Mouse (Mus musculus) lung, postnatal 0 days (tissue): Measurements from ENCODE around the gene Mrpl41. TPM values are rescaled to one million over a fixed set of nuclear protein-coding genes. Genes with fewer than 3 reads are reported as not detected.
"Not testable (repeated sequence)": the region's sequence is repeated elsewhere in the genome, so short reads cannot be mapped to it uniquely, and the experiment has no call there.

Experiments
- ATAC-seq: fragments of 200-750 bp; cut with Nextera tagmentation; 2 replicates; pipeline ENCODE4 v1.8.0; 2017; ENCODE audit warnings: moderate library complexity
- DNase-seq: peaks from one replicate; pipeline ENCODE4 v3.0.0-alpha.2; 2016; ENCODE audit warnings: low spot score
- H3K27ac ChIP-seq: fragments of 300-500 bp; sonication (generic); 2 replicates; pipeline ENCODE4 v1.5.1; 2014; ENCODE audit warnings: antibody characterized with exemption, mild to moderate bottlenecking, low read length, mixed read lengths
- H3K27me3 ChIP-seq: fragments of 300-500 bp; sonication (generic); replicated peaks from 2 replicates; pipeline ENCODE4 v1.6.1; 2014; ENCODE audit warnings: low read length, mixed read lengths; ENCODE audit not compliant: insufficient read depth
- H3K36me3 ChIP-seq: fragments of 300-500 bp; sonication (generic); 2 replicates; pipeline ENCODE4 v1.6.1; 2014; ENCODE audit warnings: low read length, mixed read lengths; ENCODE audit not compliant: insufficient read depth
- H3K4me1 ChIP-seq: fragments of 300-500 bp; sonication (generic); 2 replicates; pipeline ENCODE4 v1.6.1; 2014; ENCODE audit warnings: antibody characterized with exemption, low read depth, low read length, mixed read lengths; ENCODE audit not compliant: insufficient read depth
- H3K4me2 ChIP-seq: fragments of 300-500 bp; sonication (generic); replicated peaks from 2 replicates; pipeline ENCODE4 v1.6.1; 2014; ENCODE audit warnings: low read depth, mild to moderate bottlenecking, low read length, moderate library complexity, mixed read lengths
- H3K4me3 ChIP-seq: fragments of 300-500 bp; sonication (generic); 2 replicates; pipeline ENCODE4 v1.5.1; 2014; ENCODE audit warnings: low read depth, low read length
- H3K9ac ChIP-seq: fragments of 300-500 bp; sonication (generic); replicated peaks from 2 replicates; pipeline ENCODE4 v1.6.1; 2014; ENCODE audit warnings: low read depth, mild to moderate bottlenecking
- H3K9me3 ChIP-seq: fragments of 300-500 bp; sonication (generic); 2 replicates; pipeline ENCODE4 v1.6.1; 2016; ENCODE audit warnings: low read length, mixed read lengths
- CTCF ChIP-seq: IDR thresholded peaks from 2 replicates; pipeline ENCODE4 v1.5.1; 2016; ENCODE audit warnings: antibody characterized with exemption, mild to moderate bottlenecking
- EP300 ChIP-seq: IDR thresholded peaks from 2 replicates; pipeline ENCODE4 v1.6.1; 2016; ENCODE audit warnings: antibody characterized with exemption, mild to moderate bottlenecking, control low read depth
- WGBS: fragments of 180-500 bp; shearing (Covaris S2); extraction: QIAGEN DNeasy Blood & Tissue Kit; methylation state at CpG from one replicate; pipeline ENCODE4 v1.1.7; 2014; 5-methylcytosine and 5-hydroxymethylcytosine counted together
- polyA plus RNA-seq: library from polyadenylated mRNA; unstranded; fragments of >200 nt; fragmentation: Nextera tagmentation; extraction: Ambion mirVana; gene quantifications from 2 replicates; pipeline ENCODE4 v1.2.1, GENCODE M21; 2015

The Mrpl41 gene
- polyA plus RNA-seq, 1 experiment from 2014 or later = 98.4 TPM

DNA sequence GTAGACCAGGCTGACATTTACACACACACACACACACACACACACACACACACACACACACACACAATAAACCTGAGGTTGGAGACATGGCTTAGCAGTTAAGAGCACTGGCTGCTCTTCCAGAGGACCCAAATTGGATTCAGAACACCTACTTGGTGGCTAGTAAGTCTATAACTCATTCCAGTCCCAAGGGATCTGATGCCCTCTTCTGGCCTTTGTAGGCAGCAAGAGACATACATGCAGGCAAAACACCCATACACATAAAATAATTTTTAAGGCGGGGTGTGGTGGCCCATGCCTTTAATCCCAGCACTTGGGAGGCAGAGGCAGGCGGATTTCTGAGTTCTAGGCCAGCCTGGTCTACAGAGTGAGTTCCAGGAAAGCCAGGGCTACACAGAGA is 30.6 kb downstream of the Mrpl41 start:
- H3K27me3 ChIP-seq, H3K9ac ChIP-seq, H3K4me3 ChIP-seq, H3K27ac ChIP-seq, H3K4me2 ChIP-seq, H3K9me3 ChIP-seq, H3K36me3 ChIP-seq, H3K4me1 ChIP-seq: not testable (repeated sequence)
- DNase-seq (peak; percentile 74), ATAC-seq (peak; percentile 38; the same call in 1 of the 2 replicates)
- TF ChIP-seq CTCF = peak; percentile 73
- 22% methylated on average over 2 of the region's 2 CpGs for WGBS

DNA sequence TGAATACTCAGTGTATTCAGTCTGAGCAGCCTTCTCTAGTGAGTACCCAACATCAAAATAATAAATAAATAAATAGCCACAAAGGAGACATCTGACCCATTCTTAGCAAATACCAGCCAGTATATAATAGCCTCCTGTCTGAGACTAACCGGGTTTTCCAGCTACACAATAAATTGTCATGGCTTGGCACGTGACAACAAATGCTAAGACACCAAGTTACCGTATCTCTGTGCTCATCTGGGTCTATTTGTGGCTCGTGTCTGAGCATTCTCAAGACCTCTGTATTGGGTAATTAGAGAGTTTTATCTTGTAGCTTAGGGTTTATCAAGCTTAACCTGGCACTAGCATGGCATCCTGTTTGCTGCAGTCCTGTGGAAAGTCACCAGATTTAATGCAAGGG is 32.8 kb downstream of the Mrpl41 start:
- Histone ChIP-seq H3K9me3 (no peaks in the 10 kb centered on the region), H3K4me3 (no peak overlapping the region), H3K27me3 (no peaks in the 10 kb centered on the region), H3K4me1 (no peaks in the 10 kb centered on the region), H3K9ac (no peak overlapping the region), H3K4me2 (no peak overlapping the region), H3K27ac (no peak overlapping the region), H3K36me3 (no peaks in the 10 kb centered on the region)
- WGBS = 74% methylated on average over 4 of the region's 4 CpGs
- no peak for DNase-seq
- ATAC-seq = no peak
- TF ChIP-seq CTCF (no peak), EP300 (no peak)

DNA sequence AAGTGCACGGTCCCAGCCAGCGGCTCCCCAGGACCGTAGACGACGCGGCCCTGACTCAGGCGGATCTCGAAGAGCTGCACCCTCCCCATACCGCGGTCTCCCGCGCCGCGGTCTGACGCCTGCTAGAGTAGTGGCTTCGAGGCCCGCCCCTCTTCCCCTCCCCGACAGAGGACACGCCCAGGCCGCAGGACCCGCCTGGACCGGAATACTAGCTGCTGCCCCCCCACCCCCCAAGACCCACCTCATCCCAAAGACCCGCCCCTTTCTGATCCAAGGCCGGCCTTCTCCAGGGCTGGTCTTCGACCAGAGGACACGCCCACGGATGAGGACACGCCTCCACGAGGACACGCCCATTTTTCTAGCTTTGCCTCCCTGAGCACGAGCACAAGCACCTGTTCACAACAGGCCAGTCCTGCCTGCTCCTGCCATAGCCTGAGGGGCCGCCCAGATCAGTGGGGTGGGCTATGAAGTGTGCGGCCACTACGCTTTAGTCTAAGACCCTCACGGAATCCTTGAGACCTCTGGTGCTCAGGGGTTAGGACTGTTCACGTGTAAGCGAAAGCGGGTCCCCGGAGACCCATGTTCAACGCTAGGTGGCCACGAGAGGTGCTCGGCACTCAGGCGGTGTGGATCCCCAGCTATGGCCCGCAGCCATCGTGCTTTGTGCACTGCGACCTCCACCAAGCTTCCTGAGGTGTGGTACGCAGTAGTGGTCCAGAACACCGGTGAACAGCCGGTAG is 39.7 kb downstream of the Mrpl41 start, which contains the start of gene Arrdc1:
Gene Arrdc1, minus strand, starts transcription at position 196 of the 740 bp plus-strand sequence.
- 3% methylated on average over 45 of the region's 49 CpGs for WGBS
- no peak for TF ChIP-seq EP300
- peak; percentile 77 for TF ChIP-seq CTCF
- DNase-seq = peak; percentile 98
- Histone ChIP-seq H3K27me3 (no peaks in the 10 kb centered on the region), H3K36me3 (no peaks in the 10 kb centered on the region), H3K4me1 (peaks cover 6% of the 10 kb centered on the region), H3K9me3 (no peaks in the 10 kb centered on the region), H3K9ac (peak within 1 kb of the TSS; percentile 86), H3K4me3 (peak within 1 kb of the TSS; percentile 79), H3K27ac (peak within 1 kb of the TSS; percentile 97), H3K4me2 (peak within 1 kb of the TSS; percentile 88)
- peak; percentile 96 for ATAC-seq

DNA sequence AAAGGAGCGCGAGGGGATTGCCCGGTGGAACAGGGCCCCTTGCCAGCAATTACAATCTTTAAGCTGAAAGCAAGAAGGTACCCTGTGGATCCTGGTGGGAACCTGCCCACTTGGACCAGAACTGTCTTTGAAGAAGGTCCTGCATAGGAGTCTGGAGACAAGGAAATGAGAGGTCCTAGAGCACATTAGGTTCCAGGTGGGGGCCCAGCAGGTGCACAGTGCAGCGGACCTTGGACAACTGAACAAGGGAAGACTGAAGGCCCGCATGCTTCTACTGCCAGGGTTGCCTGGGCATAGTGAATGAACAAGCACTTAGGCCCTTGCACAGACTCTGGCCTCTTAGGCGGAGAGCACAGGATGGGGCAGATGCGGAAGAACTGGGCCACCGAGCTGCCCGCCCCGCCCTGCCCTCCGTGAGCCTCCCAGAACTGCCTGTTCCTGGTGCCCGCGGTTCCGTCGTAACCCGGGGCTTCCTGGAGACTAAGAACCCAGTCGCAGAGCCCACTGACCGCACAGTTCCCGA is 40.4 kb downstream of the Mrpl41 start:
- H3K9ac ChIP-seq = peak overlapping the region; percentile 86
- no peaks in the 10 kb centered on the region for H3K36me3 ChIP-seq
- DNase-seq (peak; percentile 71), ATAC-seq (peak; percentile 76)
- peaks cover 6% of the 10 kb centered on the region for H3K4me1 ChIP-seq
- H3K9me3 ChIP-seq = no peaks in the 10 kb centered on the region
- peak overlapping the region; percentile 79 for H3K4me3 ChIP-seq
- no peak for TF ChIP-seq CTCF
- no peak for TF ChIP-seq EP300
- peak overlapping the region; percentile 97 for H3K27ac ChIP-seq
- no peaks in the 10 kb centered on the region for H3K27me3 ChIP-seq
- WGBS = 9% methylated on average over 19 of the region's 19 CpGs
- H3K4me2 ChIP-seq = peak overlapping the region; percentile 88

DNA sequence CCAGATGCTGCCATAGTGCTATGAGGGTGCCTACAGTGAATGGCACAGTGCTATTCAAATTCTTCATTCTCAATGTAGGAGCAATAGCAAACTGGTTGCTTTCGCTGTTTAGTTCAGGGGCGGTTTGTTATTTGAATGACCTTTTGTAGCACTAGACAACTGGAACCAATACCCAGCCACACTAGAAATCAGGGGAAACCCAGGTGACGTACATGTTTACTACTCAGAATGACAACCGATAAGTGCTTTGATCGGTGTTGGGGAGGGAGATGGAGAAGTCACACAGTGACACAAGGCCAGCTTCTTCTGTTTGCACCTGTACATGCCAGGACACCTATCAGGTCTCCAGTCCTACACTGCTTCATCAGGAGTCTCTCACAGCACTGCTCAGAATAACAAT is 45.3 kb downstream of the Mrpl41 start:
- Histone ChIP-seq H3K9me3 (no peaks in the 10 kb centered on the region), H3K27ac (peak overlapping the region; percentile 92), H3K4me1 (peaks cover 18% of the 10 kb centered on the region), H3K9ac (no peak overlapping the region; the same call in 1 of the 2 replicates), H3K4me2 (no peak overlapping the region), H3K27me3 (no peaks in the 10 kb centered on the region), H3K36me3 (no peaks in the 10 kb centered on the region), H3K4me3 (no peak overlapping the region)
- 69% methylated on average over 5 of the region's 5 CpGs for WGBS
- ATAC-seq = no peak
- no peak for DNase-seq
- no peak for TF ChIP-seq EP300
- TF ChIP-seq CTCF = no peak

DNA sequence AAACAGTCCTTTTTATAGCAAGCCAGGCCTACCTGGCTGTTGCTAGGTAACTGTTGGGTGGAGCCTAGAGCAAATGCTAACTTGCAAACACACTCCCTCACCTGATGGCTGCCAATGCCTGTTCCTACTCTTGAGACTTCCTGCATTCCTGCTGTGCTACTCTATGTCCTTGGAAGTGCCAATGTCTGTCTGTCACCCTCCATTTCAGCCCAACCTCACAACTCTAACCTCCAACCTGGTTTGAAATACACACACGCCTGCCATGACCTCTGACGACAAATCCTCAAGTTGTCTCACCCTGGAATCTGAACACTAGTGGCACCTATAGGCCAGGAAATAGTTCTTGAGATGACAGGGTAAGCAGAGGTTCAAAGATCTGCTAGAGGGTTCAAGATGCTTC is 45.8 kb downstream of the Mrpl41 start:
- WGBS = 40% methylated on average over 2 of the region's 2 CpGs
- no peak overlapping the region for H3K4me3 ChIP-seq
- peak; percentile 88 for DNase-seq
- TF ChIP-seq CTCF = 0 out of 2 replicates have a peak, but pooled peaks have one; percentile 16
- TF ChIP-seq EP300 = peak; percentile 72
- ATAC-seq = peak; percentile 73
- H3K27ac ChIP-seq = peak overlapping the region; percentile 92
- no peaks in the 10 kb centered on the region for H3K9me3 ChIP-seq
- H3K27me3 ChIP-seq = no peaks in the 10 kb centered on the region
- no peak overlapping the region for H3K9ac ChIP-seq
- peak overlapping the region; percentile 25; the same call in 1 of the 2 replicates for H3K4me2 ChIP-seq
- H3K4me1 ChIP-seq = peaks cover 14% of the 10 kb centered on the region
- H3K36me3 ChIP-seq = no peaks in the 10 kb centered on the region
